In genomic region chr8:80313883-80314635, GRCm38 (mm10) we compare ENCODE assay signal across 9 mouse cellular contexts.
DNase-seq lines count a peak whose midpoint lies in the region; ATAC-seq lines count a peak whose summit lies in the region.
"Had no signal": no experiment of that assay in that cellular context is flagged by ENCODE, and none has a peak within 500 bp of the region (broad histone marks: within the 10 kb centered on the region; RNA-seq: fewer than 3 reads in every experiment).

No protein-coding gene starts in this region.

- no peak overlapping the region for H3K9ac ChIP-seq in hindbrain, embryonic 16.5 days (ENCODE audit: low read depth, low read length)
- H3K9ac ChIP-seq in midbrain, embryonic 11.5 days (ENCODE audit: low read length), result no peak overlapping the region

- H3K9me3 ChIP-seq in hindbrain, embryonic 10.5 days, result no peaks in the 10 kb centered on the region
- no peaks in the 10 kb centered on the region for H3K9me3 ChIP-seq in hindbrain, embryonic 16.5 days (ENCODE audit: control insufficient read depth, low read length)
- no peaks in the 10 kb centered on the region for H3K9me3 ChIP-seq in midbrain, embryonic 11.5 days (ENCODE audit: control insufficient read depth, low read length)

- WGBS in hindbrain, embryonic 10.5 days, result 35% methylated on average over 12 of the region's 12 CpGs
- WGBS in hindbrain, embryonic 16.5 days, result 38% methylated on average over 12 of the region's 12 CpGs
- 33% methylated on average over 12 of the region's 12 CpGs for WGBS in midbrain, embryonic 11.5 days

- intact Hi-C loops in gastrocnemius, postnatal 14 days (cut with DNase I; ENCODE audit: low total_unique reads), result no loop called here

- H3K4me2 ChIP-seq in hindbrain, embryonic 16.5 days (ENCODE audit: low read length), result no peak overlapping the region
- H3K4me2 ChIP-seq in midbrain, embryonic 11.5 days, result no peak overlapping the region

- H3K4me1 ChIP-seq in hindbrain, embryonic 10.5 days (replicated peaks), result peaks cover 37% of the 10 kb centered on the region
- peaks cover 20% of the 10 kb centered on the region for H3K4me1 ChIP-seq in hindbrain, embryonic 16.5 days (ENCODE audit: control insufficient read depth, insufficient read depth, low read depth, low read length)
- peaks cover 11% of the 10 kb centered on the region for H3K4me1 ChIP-seq in midbrain, embryonic 11.5 days (ENCODE audit: control insufficient read depth, insufficient read depth, low read length)

- 0 out of 2 replicates have a peak overlapping the region, but pooled peaks have one; percentile 59 for H3K27ac ChIP-seq in hindbrain, embryonic 10.5 days
- H3K27ac ChIP-seq in hindbrain, embryonic 16.5 days (ENCODE audit: low read depth, low read length), result no peak overlapping the region
- H3K27ac ChIP-seq in midbrain, embryonic 11.5 days (ENCODE audit: low read depth, low read length), result no peak overlapping the region; the same call in 1 of the 2 replicates
- H3K27ac ChIP-seq: left cerebral cortex, adult 2 months had no signal

- peaks cover 49% of the 10 kb centered on the region for H3K27me3 ChIP-seq in hindbrain, embryonic 10.5 days (ENCODE audit: insufficient read depth, poor library complexity, severe bottlenecking)
- H3K27me3 ChIP-seq in hindbrain, embryonic 16.5 days (replicated peaks; ENCODE audit: control insufficient read depth, insufficient read depth, low read length), result no peaks in the 10 kb centered on the region
- no peaks in the 10 kb centered on the region; the same call in none of the 2 replicates for H3K27me3 ChIP-seq in midbrain, embryonic 11.5 days (ENCODE audit: control insufficient read depth, insufficient read depth, low read length)

- no peak overlapping the region for H3K4me3 ChIP-seq in hindbrain, embryonic 10.5 days
- no peak overlapping the region for H3K4me3 ChIP-seq in hindbrain, embryonic 16.5 days (ENCODE audit: low read length)
- H3K4me3 ChIP-seq in midbrain, embryonic 11.5 days (ENCODE audit: low read depth, low read length), result no peak overlapping the region

- no peaks in the 10 kb centered on the region for H3K36me3 ChIP-seq in hindbrain, embryonic 10.5 days
- H3K36me3 ChIP-seq in hindbrain, embryonic 16.5 days (ENCODE audit: control insufficient read depth, insufficient read depth, low read length), result no peaks in the 10 kb centered on the region
- no peaks in the 10 kb centered on the region for H3K36me3 ChIP-seq in midbrain, embryonic 11.5 days (ENCODE audit: control insufficient read depth, insufficient read depth, low read length)

- ATAC-seq in hindbrain, embryonic 16.5 days, result no peak
- ATAC-seq in midbrain, embryonic 11.5 days (ENCODE audit: low FRiP score), result peak; percentile 61; the same call in 1 of the 2 replicates

- DNase-seq in hindbrain, embryonic 10.5 days (ENCODE audit: low spot score), result peak; percentile 12
- DNase-seq in c-Kit-positive CD71-negative TER-119-negative erythroid progenitor cells, embryonic 14.5 days (ENCODE audit: low read depth), result peak; percentile 32
- peak; percentile 71 for DNase-seq in kidney, postnatal 10 days
- DNase-seq in midbrain, embryonic 11.5 days (ENCODE audit: low spot score, missing footprints), result peak; percentile 89
- DNase-seq in testis, postnatal 14 days (ENCODE audit: low spot score), result no peak
- no peak for DNase-seq in thymus, postnatal 0 days (ENCODE audit: low spot score)
- no peak for DNase-seq in gastrocnemius, postnatal 14 days

Comparison
In these comparisons a context has a peak if more than half of its experiments do, and no peak if none do; other contexts are left out.
1. DNase-seq: peak in hindbrain, embryonic 10.5 days (single experiment), c-Kit-positive CD71-negative TER-119-negative erythroid progenitor cells, embryonic 14.5 days (single experiment), kidney, postnatal 10 days (single experiment) and midbrain, embryonic 11.5 days (single experiment); none in testis, postnatal 14 days (single experiment), thymus, postnatal 0 days (single experiment) and gastrocnemius, postnatal 14 days (single experiment).